Mouse (Mus musculus): ENCODE measurements around the gene Eid3. TPM values are rescaled to one million over a fixed set of nuclear protein-coding genes. Genes with fewer than 3 reads are reported as not detected.
A peak's percentile ranks its signal among the peaks of the same experiment; 100 is the strongest.

Gene Eid3
- polyA plus RNA-seq (2015; fragmentation: Nextera tagmentation; extraction: Ambion mirVana): 0.12 TPM in 1 of 2 replicates, not detected in the other

GRCm38 (mm10) chr10:82866356-82866755, at the start of gene Eid3:
Gene Eid3, plus strand, starts transcription at chr10:82866626.
- WGBS: 76% methylated on average over 9 of the region's 9 CpGs
- H3K36me3 ChIP-seq: peaks cover 43% of the 10 kb centered on the region
- no peak within 1 kb of the TSS for H3K4me2 ChIP-seq
- no peak for ATAC-seq (ENCODE audit: insufficient number of reproducible peaks, low FRiP score, low TSS enrichment, low read depth)
- H3K27ac ChIP-seq: no peak within 1 kb of the TSS
- H3K27me3 ChIP-seq: no peaks in the 10 kb centered on the region
- H3K9ac ChIP-seq: no peak within 1 kb of the TSS
- peaks cover 24% of the 10 kb centered on the region for H3K4me1 ChIP-seq
- H3K9me3 ChIP-seq: no peaks in the 10 kb centered on the region
- H3K4me3 ChIP-seq: no peak within 1 kb of the TSS

DNA sequence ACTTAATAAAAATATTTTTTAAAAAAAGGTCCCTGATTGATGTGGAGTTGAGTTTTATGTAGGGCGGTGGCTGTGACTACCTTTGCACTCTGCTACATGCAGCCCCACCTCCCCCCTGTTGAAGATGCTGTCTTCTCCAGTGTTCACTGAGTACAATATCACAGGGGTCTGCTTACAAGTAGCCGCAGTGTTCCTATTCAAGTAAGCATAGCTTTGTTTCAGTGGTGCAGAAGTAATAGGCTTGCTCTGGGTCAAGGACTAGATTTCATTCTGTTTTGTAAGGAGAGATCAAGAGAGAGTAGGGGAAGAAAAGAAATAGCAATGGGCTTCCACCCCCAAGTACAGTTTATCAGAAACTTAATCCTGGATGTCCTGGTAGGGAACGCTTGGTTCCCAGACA, 48.9 kb upstream of the Eid3 start:
- Histone ChIP-seq H3K4me1 (peaks cover 11% of the 10 kb centered on the region), H3K9ac (no peak overlapping the region), H3K4me3 (no peak overlapping the region), H3K27ac (no peak overlapping the region), H3K27me3 (no peaks in the 10 kb centered on the region), H3K9me3 (no peaks in the 10 kb centered on the region), H3K4me2 (no peak overlapping the region), H3K36me3 (no peaks in the 10 kb centered on the region)
- ATAC-seq (ENCODE audit: insufficient number of reproducible peaks, low FRiP score, low TSS enrichment, low read depth): no peak
- WGBS: 95% methylated on average over 3 of the region's 3 CpGs

DNA sequence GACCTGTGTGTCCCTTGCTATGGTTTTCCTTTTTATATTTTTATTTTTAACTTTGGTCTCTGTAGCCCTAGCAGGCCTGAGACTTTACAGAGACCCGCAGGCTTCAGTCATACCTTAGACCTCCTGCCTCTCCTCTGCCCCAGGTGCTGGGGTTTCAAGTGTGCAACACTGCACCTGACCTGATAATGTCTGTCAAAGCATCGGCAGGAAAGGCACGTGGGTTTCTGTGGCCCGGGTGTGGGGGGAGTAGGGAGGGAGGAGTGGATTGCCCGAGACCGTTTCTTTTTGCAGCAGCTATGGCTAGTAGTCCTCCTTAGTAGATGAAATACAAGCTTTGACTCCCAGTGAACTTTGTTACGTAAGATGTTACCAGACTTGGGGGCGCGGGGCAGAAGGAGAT, 48.5 kb upstream of the Eid3 start:
- Histone ChIP-seq H3K9ac (no peak overlapping the region), H3K4me2 (no peak overlapping the region), H3K27ac (no peak overlapping the region), H3K4me1 (peaks cover 14% of the 10 kb centered on the region), H3K9me3 (no peaks in the 10 kb centered on the region), H3K27me3 (no peaks in the 10 kb centered on the region), H3K4me3 (no peak overlapping the region), H3K36me3 (no peaks in the 10 kb centered on the region)
- WGBS: 70% methylated on average over 9 of the region's 9 CpGs
- no peak for ATAC-seq (ENCODE audit: insufficient number of reproducible peaks, low FRiP score, low TSS enrichment, low read depth)

GRCm38 (mm10) chr10:82818661-82819060, 47.8 kb upstream of the Eid3 start:
- ATAC-seq (ENCODE audit: insufficient number of reproducible peaks, low FRiP score, low TSS enrichment, low read depth): no peak
- H3K36me3 ChIP-seq: no peaks in the 10 kb centered on the region
- H3K9ac ChIP-seq: no peak overlapping the region
- no peak overlapping the region for H3K4me2 ChIP-seq
- no peak overlapping the region for H3K4me3 ChIP-seq
- no peak overlapping the region for H3K27ac ChIP-seq
- H3K4me1 ChIP-seq: peaks cover 18% of the 10 kb centered on the region
- no peaks in the 10 kb centered on the region for H3K27me3 ChIP-seq
- H3K9me3 ChIP-seq: no peaks in the 10 kb centered on the region
- 82% methylated on average over 6 of the region's 6 CpGs for WGBS

GRCm38 (mm10) chr10:82823108-82823778, 43.2 kb upstream of the Eid3 start:
- H3K9me3 ChIP-seq: no peaks in the 10 kb centered on the region
- peaks cover 8% of the 10 kb centered on the region; the same call in 1 of the 2 replicates for H3K4me1 ChIP-seq
- H3K36me3 ChIP-seq: no peaks in the 10 kb centered on the region
- WGBS: 27% methylated on average over 14 of the region's 14 CpGs
- no peak overlapping the region for H3K27ac ChIP-seq
- no peaks in the 10 kb centered on the region for H3K27me3 ChIP-seq
- no peak overlapping the region for H3K4me3 ChIP-seq
- H3K4me2 ChIP-seq: no peak overlapping the region
- peak; percentile 58; the same call in 1 of the 2 replicates for ATAC-seq (ENCODE audit: insufficient number of reproducible peaks, low FRiP score, low TSS enrichment, low read depth)
- H3K9ac ChIP-seq: no peak overlapping the region

DNA sequence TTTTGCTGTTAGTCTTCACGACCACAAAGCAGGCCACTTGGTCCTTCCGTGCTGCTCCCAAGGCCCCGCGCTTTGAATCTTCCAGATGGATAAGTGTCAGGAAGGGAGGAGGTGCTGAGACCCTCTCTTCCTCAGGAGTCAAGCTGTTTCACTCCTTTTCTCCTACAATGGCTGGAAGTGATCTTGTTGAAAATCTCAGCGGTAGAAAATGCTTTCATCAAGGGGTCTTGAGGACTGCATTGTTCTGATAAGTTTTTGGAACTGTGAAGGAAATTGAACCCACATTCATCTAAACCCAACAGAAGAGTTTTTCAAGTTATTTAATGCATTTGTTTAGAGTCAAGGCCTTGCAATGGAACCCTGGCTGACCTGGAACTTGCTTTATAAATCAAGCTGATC, 42.6 kb upstream of the Eid3 start:
- no peak overlapping the region for H3K27ac ChIP-seq
- H3K27me3 ChIP-seq: no peaks in the 10 kb centered on the region
- ATAC-seq (ENCODE audit: insufficient number of reproducible peaks, low FRiP score, low TSS enrichment, low read depth): no peak
- H3K4me3 ChIP-seq: no peak overlapping the region
- no peak overlapping the region for H3K9ac ChIP-seq
- WGBS: 56% methylated on average over 5 of the region's 5 CpGs
- peaks cover 8% of the 10 kb centered on the region; the same call in 1 of the 2 replicates for H3K4me1 ChIP-seq
- no peak overlapping the region for H3K4me2 ChIP-seq
- H3K36me3 ChIP-seq: no peaks in the 10 kb centered on the region
- no peaks in the 10 kb centered on the region for H3K9me3 ChIP-seq

DNA sequence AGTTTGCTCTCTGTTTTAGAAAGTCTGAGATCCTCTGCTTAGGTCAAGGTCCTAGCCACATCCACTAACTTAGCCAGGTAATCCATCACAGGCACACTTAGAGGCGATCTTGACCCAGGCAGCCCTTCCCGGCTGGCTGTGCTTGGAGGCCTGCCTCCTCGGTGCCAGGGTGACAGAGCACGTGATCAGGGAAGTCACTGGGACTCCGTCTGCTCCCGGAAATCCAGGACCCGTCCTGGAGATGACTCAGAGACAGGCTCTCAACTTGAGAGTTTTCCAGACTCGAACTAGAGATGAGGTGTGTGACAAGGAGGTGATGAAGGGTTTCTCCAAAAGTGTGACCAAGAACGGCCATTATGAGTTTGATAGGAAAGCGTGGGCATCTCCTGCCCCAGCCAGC, 41.9 kb upstream of the Eid3 start:
- 73% methylated on average over 10 of the region's 10 CpGs for WGBS
- Histone ChIP-seq H3K36me3 (no peaks in the 10 kb centered on the region), H3K9me3 (no peaks in the 10 kb centered on the region), H3K27me3 (no peaks in the 10 kb centered on the region), H3K4me1 (peaks cover 8% of the 10 kb centered on the region; the same call in 1 of the 2 replicates), H3K27ac (no peak overlapping the region), H3K4me3 (no peak overlapping the region), H3K9ac (no peak overlapping the region), H3K4me2 (no peak overlapping the region)
- ATAC-seq (ENCODE audit: insufficient number of reproducible peaks, low FRiP score, low TSS enrichment, low read depth): no peak

GRCm38 (mm10) chr10:82826516-82826915, 39.9 kb upstream of the Eid3 start:
- no peaks in the 10 kb centered on the region for H3K36me3 ChIP-seq
- H3K9ac ChIP-seq: no peak overlapping the region
- no peak overlapping the region for H3K4me3 ChIP-seq
- H3K27ac ChIP-seq: no peak overlapping the region
- H3K4me2 ChIP-seq: no peak overlapping the region
- no peaks in the 10 kb centered on the region for H3K27me3 ChIP-seq
- no peaks in the 10 kb centered on the region for H3K9me3 ChIP-seq
- peaks cover 8% of the 10 kb centered on the region; the same call in 1 of the 2 replicates for H3K4me1 ChIP-seq
- WGBS: 28% methylated on average over 6 of the region's 6 CpGs
- no peak for ATAC-seq (ENCODE audit: insufficient number of reproducible peaks, low FRiP score, low TSS enrichment, low read depth)

- ATAC-seq (ENCODE audit: insufficient number of reproducible peaks, low FRiP score, low TSS enrichment, low read depth): no peak; the same call in 1 of the 2 replicates
- 20% methylated on average over 9 of the region's 9 CpGs for whole genome bisulfite sequencing
- Histone ChIP-seq H3K27ac (0 out of 2 replicates have a peak within 1 kb of the TSS, but pooled peaks have one; percentile 3), H3K36me3 (no peaks in the 10 kb centered on the region), H3K4me2 (no peak within 1 kb of the TSS), H3K4me1 (peaks cover 7% of the 10 kb centered on the region), H3K9me3 (no peaks in the 10 kb centered on the region), H3K9ac (no peak within 1 kb of the TSS), H3K4me3 (no peak within 1 kb of the TSS), H3K27me3 (no peaks in the 10 kb centered on the region)
Measured at GRCm38 (mm10) chr10:82833926-82834325, 32.5 kb upstream of the Eid3 start, which contains the start of gene Txnrd1. Gene Txnrd1, plus strand, starts transcription at chr10:82833951.

DNA sequence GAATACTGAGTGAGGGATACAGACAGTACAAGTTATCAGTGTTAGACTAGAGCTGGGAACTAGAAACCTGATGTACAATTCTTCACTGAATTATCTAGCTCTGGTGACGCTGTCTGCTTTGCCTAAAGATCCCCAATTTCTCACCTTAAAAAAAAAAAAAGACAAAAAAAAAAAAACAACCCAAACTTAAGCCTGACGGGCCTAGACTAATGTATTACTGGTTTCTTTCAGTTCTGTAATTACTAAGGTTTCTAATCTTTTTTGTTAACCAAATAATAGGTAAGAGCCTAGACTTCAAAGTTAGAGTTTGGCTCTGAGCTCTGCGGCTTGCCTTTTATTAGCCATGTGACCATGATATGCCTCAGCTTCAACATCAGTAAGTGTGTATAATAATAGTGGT, 30.5 kb upstream of the Eid3 start:
- Histone ChIP-seq H3K4me2 (no peak overlapping the region), H3K27ac (no peak overlapping the region), H3K9me3 (no peaks in the 10 kb centered on the region), H3K36me3 (no peaks in the 10 kb centered on the region), H3K4me3 (no peak overlapping the region), H3K9ac (no peak overlapping the region), H3K27me3 (no peaks in the 10 kb centered on the region), H3K4me1 (peaks cover 7% of the 10 kb centered on the region)
- WGBS: 73% methylated on average over 3 of the region's 3 CpGs
- ATAC-seq (ENCODE audit: insufficient number of reproducible peaks, low FRiP score, low TSS enrichment, low read depth): no peak

GRCm38 (mm10) chr10:82838390-82838789, 28.0 kb upstream of the Eid3 start:
- ATAC-seq (ENCODE audit: insufficient number of reproducible peaks, low FRiP score, low TSS enrichment, low read depth): no peak
- H3K4me3 ChIP-seq: no peak overlapping the region
- H3K4me1 ChIP-seq: peaks cover 7% of the 10 kb centered on the region
- H3K27ac ChIP-seq: no peak overlapping the region
- WGBS: 87% methylated on average over 7 of the region's 7 CpGs
- H3K9me3 ChIP-seq: no peaks in the 10 kb centered on the region
- no peak overlapping the region for H3K4me2 ChIP-seq
- no peak overlapping the region for H3K9ac ChIP-seq
- H3K36me3 ChIP-seq: no peaks in the 10 kb centered on the region
- no peaks in the 10 kb centered on the region for H3K27me3 ChIP-seq

- Histone ChIP-seq H3K4me2 (no peak overlapping the region), H3K4me3 (no peak overlapping the region)
- 58% methylated on average over 6 of the region's 6 CpGs for WGBS
Measured at GRCm38 (mm10) chr10:82844090-82844489, 22.3 kb upstream of the Eid3 start.

More at GRCm38 (mm10) chr10:82844090-82844489, 22.3 kb upstream of the Eid3 start:
- Histone ChIP-seq H3K4me1 (no peaks in the 10 kb centered on the region), H3K9ac (no peak overlapping the region), H3K27me3 (no peaks in the 10 kb centered on the region), H3K36me3 (no peaks in the 10 kb centered on the region), H3K27ac (no peak overlapping the region), H3K9me3 (no peaks in the 10 kb centered on the region)
- peak; percentile 44; the same call in 1 of the 2 replicates for ATAC-seq (ENCODE audit: insufficient number of reproducible peaks, low FRiP score, low TSS enrichment, low read depth)
